Mouse (Mus musculus) neural tube, embryonic 12.5 days (tissue): ENCODE data around the gene Rhof. TPM values are rescaled to one million over a fixed set of nuclear protein-coding genes. Genes with fewer than 3 reads are reported as not detected.

Experiments
- ATAC-seq: fragments of 200-750 bp; cut with Nextera tagmentation; 2 replicates; pipeline ENCODE4 v1.8.0; 2017; ENCODE audit warnings: low read depth, mild to moderate bottlenecking, moderate TSS enrichment, moderate library complexity; ENCODE audit not compliant: low FRiP score
- H3K27ac ChIP-seq: fragments of 300-500 bp; sonication (generic); 2 replicates; pipeline ENCODE4 v1.5.1; 2016
- H3K27me3 ChIP-seq: fragments of 300-500 bp; sonication (generic); replicated peaks from 2 replicates; pipeline ENCODE4 v1.6.1; 2016; ENCODE audit warnings: mild to moderate bottlenecking
- H3K36me3 ChIP-seq: fragments of 300-500 bp; sonication (generic); 2 replicates; pipeline ENCODE4 v1.6.1; 2016; ENCODE audit warnings: mild to moderate bottlenecking
- H3K4me1 ChIP-seq: fragments of 300-500 bp; sonication (generic); 2 replicates; pipeline ENCODE4 v1.6.1; 2016
- H3K4me2 ChIP-seq: fragments of 300-500 bp; sonication (generic); replicated peaks from 2 replicates; pipeline ENCODE4 v1.6.1; 2016; ENCODE audit warnings: mild to moderate bottlenecking
- H3K4me3 ChIP-seq: fragments of 300-500 bp; sonication (generic); 2 replicates; pipeline ENCODE4 v1.5.1; 2016
- H3K9ac ChIP-seq: fragments of 300-500 bp; sonication (generic); 2 replicates; pipeline ENCODE4 v1.6.1; 2016; ENCODE audit warnings: mild to moderate bottlenecking
- H3K9me3 ChIP-seq: fragments of 300-500 bp; sonication (generic); 2 replicates; pipeline ENCODE4 v1.6.1; 2016; ENCODE audit warnings: mild to moderate bottlenecking
- WGBS: fragments of 180-500 bp; shearing (Covaris S2); methylation state at CpG from one replicate; pipeline ENCODE4 v1.1.7; 2016; 5-methylcytosine and 5-hydroxymethylcytosine counted together
- polyA plus RNA-seq: library from polyadenylated mRNA; unstranded; fragments of >200 nt; fragmentation: Nextera tagmentation; extraction: Ambion mirVana; gene quantifications from 2 replicates; pipeline ENCODE4 v1.2.1, GENCODE M21; 2016

Gene Rhof
- polyA plus RNA-seq, 1 experiment from 2014 or later: 2.9 TPM

- Histone ChIP-seq H3K4me1 (peaks cover 13% of the 10 kb centered on the region), H3K4me3 (no peak overlapping the region), H3K27ac (no peak overlapping the region), H3K9ac (no peak overlapping the region), H3K9me3 (no peaks in the 10 kb centered on the region), H3K36me3 (0 out of 2 replicates have a peak, but pooled peaks cover 6% of the 10 kb centered on the region), H3K27me3 (no peaks in the 10 kb centered on the region), H3K4me2 (no peak overlapping the region)
- ATAC-seq: no peak
- 83% methylated on average over 8 of the region's 8 CpGs for WGBS
Observed at GRCm38 (mm10) chr5:123116080-123116479, 16.4 kb downstream of the Rhof start.

- 31% methylated on average over 7 of the region's 7 CpGs for WGBS
- Histone ChIP-seq H3K9ac (no peak overlapping the region), H3K4me3 (no peak overlapping the region)
Observed at GRCm38 (mm10) chr5:123114924-123115323, 17.6 kb downstream of the Rhof start.

DNA sequence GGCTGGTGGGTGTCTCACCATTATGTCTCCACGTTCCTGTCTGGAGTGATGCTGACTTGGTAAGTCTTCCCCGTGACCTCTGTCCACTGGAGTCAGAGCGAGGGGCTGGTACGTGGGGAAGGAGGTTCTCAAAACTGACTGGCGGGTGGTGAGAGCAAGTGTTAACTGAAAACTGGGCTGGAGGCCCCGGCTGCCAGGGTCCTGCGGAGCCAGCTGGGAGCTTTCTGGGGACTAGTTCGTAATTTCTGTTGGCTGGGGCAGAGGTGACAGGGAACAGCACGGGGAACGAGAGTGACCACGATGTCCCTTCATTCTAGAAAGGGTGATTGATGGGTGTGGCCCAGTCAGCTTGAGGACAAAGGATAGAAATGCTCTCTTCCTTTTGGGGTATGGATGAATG is 18.4 kb downstream of the Rhof start:
- Histone ChIP-seq H3K9ac (no peak overlapping the region), H3K36me3 (0 out of 2 replicates have a peak, but pooled peaks cover 6% of the 10 kb centered on the region), H3K4me3 (no peak overlapping the region), H3K27ac (no peak overlapping the region), H3K4me2 (no peak overlapping the region), H3K9me3 (no peaks in the 10 kb centered on the region), H3K27me3 (no peaks in the 10 kb centered on the region), H3K4me1 (peaks cover 21% of the 10 kb centered on the region)
- ATAC-seq: no peak
- WGBS: 36% methylated on average over 11 of the region's 11 CpGs

More at GRCm38 (mm10) chr5:123114924-123115323, 17.6 kb downstream of the Rhof start:
- H3K9me3 ChIP-seq: no peaks in the 10 kb centered on the region
- H3K4me2 ChIP-seq: no peak overlapping the region
- H3K36me3 ChIP-seq: 0 out of 2 replicates have a peak, but pooled peaks cover 6% of the 10 kb centered on the region
- H3K27me3 ChIP-seq: no peaks in the 10 kb centered on the region
- peak; percentile 51 for ATAC-seq
- peaks cover 13% of the 10 kb centered on the region for H3K4me1 ChIP-seq
- H3K27ac ChIP-seq: no peak overlapping the region

DNA sequence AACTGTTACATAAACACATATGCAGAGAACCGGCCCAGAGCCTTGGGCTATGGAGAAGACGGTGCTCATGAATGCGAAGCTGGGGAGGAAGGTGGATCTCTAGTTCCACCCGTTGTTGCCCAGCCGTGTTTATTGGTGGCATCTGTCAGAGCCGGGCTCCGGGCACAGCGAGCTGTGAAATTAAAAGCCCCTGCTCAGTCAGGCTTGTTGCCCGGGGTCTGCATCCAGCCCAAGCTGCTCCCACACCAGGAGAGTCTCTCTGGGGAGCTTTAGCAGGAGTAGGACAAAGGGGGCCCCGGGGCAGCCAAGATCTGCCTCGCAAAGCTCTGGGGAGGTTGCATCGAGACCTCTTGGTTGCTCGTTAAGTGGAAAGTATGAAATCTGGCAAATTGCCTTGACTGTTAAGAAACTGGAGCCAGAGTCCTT is 22.2 kb downstream of the Rhof start:
- Histone ChIP-seq H3K4me2 (0 out of 2 replicates have a peak overlapping the region, but pooled peaks have one; percentile 18), H3K9ac (no peak overlapping the region)
- ATAC-seq: 0 out of 2 replicates have a peak, but pooled peaks have one; percentile 37

DNA sequence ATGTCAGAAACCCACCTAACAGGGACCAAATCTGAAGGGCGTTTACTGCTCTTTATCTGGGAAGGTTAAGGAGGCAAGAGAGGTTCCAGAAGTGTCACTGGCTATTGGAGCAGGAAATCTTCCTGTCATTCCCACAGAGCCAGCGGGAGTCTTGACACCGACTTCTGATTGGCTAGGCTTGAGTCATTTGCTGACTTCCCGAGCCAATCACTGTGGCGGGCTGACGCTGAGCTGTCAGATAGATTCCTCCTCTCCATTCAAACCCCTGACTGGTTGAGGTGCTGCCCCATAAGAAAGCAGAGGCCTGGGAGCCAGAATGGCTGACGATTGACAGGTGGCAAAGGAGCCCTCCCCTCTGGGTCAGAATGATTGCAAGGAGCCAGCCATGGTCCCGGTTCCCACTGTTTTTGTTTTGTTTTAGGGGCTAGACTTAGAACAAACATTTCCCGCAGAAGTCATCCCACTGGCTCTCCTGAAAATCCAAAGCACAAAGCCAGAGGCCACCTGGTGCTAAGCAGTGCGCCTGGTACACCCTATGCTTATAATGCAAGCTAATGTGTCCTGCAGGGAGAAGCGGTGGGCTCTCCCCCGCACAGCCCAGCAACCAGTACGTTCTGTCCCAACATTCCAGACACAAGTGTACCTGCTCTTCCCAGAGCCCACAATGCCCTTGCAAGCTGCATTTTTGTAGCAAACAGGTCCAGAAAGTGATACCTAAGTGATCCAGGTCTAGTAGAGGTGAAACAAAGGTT is 22.9 kb downstream of the Rhof start:
- peaks cover 24% of the 10 kb centered on the region for H3K4me1 ChIP-seq
- H3K9ac ChIP-seq: no peak overlapping the region
- peak overlapping the region; percentile 36 for H3K4me2 ChIP-seq
- H3K9me3 ChIP-seq: no peaks in the 10 kb centered on the region
- no peaks in the 10 kb centered on the region for H3K27me3 ChIP-seq
- ATAC-seq: peak; percentile 50; the same call in 1 of the 2 replicates
- no peak overlapping the region for H3K4me3 ChIP-seq
- H3K27ac ChIP-seq: peak overlapping the region; percentile 33; the same call in 1 of the 2 replicates
- no peaks in the 10 kb centered on the region for H3K36me3 ChIP-seq
- WGBS: 33% methylated on average over 13 of the region's 13 CpGs

More for the DNA sequence above, 22.2 kb downstream of the Rhof start:
- Histone ChIP-seq H3K27ac (peak overlapping the region; percentile 33; the same call in 1 of the 2 replicates), H3K27me3 (no peaks in the 10 kb centered on the region), H3K4me3 (no peak overlapping the region), H3K9me3 (no peaks in the 10 kb centered on the region), H3K4me1 (peaks cover 24% of the 10 kb centered on the region), H3K36me3 (no peaks in the 10 kb centered on the region)
- WGBS: 57% methylated on average over 13 of the region's 13 CpGs

DNA sequence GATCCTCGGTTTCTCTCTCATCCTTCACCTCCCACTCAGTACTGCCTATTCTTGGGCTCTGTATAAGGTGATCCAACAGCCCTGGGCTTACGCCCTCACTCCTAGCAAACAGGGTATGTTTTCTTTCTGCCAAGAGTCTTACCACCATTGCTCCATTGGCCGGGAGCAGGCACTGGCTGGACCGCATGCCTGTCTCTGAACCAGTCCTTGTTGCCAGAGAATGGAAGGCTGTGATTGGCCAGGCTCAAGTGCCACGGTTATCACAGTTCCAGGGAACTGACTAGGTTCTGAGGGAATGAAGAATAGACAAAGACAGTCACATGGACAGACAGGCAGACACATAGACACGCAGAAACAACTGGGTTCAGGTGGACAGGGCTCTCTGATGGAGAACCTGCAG is 27.7 kb downstream of the Rhof start:
- H3K9ac ChIP-seq: no peak overlapping the region
- no peak overlapping the region for H3K4me3 ChIP-seq
- peaks cover 10% of the 10 kb centered on the region for H3K4me1 ChIP-seq
- 85% methylated on average over 6 of the region's 6 CpGs for WGBS
- no peak overlapping the region for H3K4me2 ChIP-seq
- no peaks in the 10 kb centered on the region for H3K36me3 ChIP-seq
- no peak for ATAC-seq
- no peak overlapping the region for H3K27ac ChIP-seq
- no peaks in the 10 kb centered on the region for H3K9me3 ChIP-seq
- no peaks in the 10 kb centered on the region for H3K27me3 ChIP-seq

- no peak overlapping the region for H3K27ac ChIP-seq
- WGBS: 90% methylated on average over 8 of the region's 8 CpGs
- H3K9ac ChIP-seq: no peak overlapping the region
- no peaks in the 10 kb centered on the region for H3K36me3 ChIP-seq
- H3K27me3 ChIP-seq: no peaks in the 10 kb centered on the region
- no peak for ATAC-seq
- H3K9me3 ChIP-seq: no peaks in the 10 kb centered on the region
- H3K4me3 ChIP-seq: no peak overlapping the region
- H3K4me2 ChIP-seq: no peak overlapping the region
- no peaks in the 10 kb centered on the region for H3K4me1 ChIP-seq
Observed at GRCm38 (mm10) chr5:123103556-123103955, 28.9 kb downstream of the Rhof start.

DNA sequence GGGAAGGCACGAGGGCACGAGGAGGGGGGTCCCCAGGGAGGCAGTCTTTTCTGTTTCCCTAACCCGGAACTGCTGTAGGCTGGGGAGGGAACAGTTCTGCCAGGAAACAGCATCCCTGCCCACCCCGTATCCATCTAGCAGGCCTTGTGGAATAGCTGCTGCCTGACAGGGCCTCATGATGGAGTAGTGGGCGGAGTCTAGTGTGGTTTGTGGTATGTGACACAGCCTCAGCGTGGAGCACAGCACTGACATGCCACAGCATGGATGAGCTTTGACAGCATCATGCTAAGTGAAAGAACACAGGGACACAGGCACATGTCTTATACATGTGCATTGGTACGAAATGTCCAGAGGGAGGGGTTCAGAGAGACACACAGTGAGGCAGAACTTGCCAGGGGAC is 30.1 kb downstream of the Rhof start:
- no peak overlapping the region for H3K27ac ChIP-seq

GRCm38 (mm10) chr5:123098487-123098886 is 34.0 kb downstream of the Rhof start:
- Histone ChIP-seq H3K36me3 (no peaks in the 10 kb centered on the region), H3K9me3 (no peaks in the 10 kb centered on the region), H3K4me2 (no peak overlapping the region), H3K9ac (no peak overlapping the region), H3K4me1 (no peaks in the 10 kb centered on the region; the same call in 1 of the 2 replicates), H3K4me3 (no peak overlapping the region), H3K27me3 (no peaks in the 10 kb centered on the region), H3K27ac (no peak overlapping the region)
- ATAC-seq: no peak
- WGBS: 78% methylated on average over 2 of the region's 2 CpGs

More for the DNA sequence above, 30.1 kb downstream of the Rhof start:
- no peaks in the 10 kb centered on the region for H3K9me3 ChIP-seq
- ATAC-seq: no peak
- no peak overlapping the region for H3K9ac ChIP-seq
- H3K27me3 ChIP-seq: no peaks in the 10 kb centered on the region
- WGBS: 64% methylated on average over 7 of the region's 7 CpGs
- H3K36me3 ChIP-seq: no peaks in the 10 kb centered on the region
- H3K4me3 ChIP-seq: no peak overlapping the region
- no peaks in the 10 kb centered on the region for H3K4me1 ChIP-seq
- H3K4me2 ChIP-seq: no peak overlapping the region

GRCm38 (mm10) chr5:123096299-123096698 is 36.2 kb downstream of the Rhof start:
- Histone ChIP-seq H3K27ac (no peak overlapping the region), H3K27me3 (no peaks in the 10 kb centered on the region), H3K36me3 (no peaks in the 10 kb centered on the region), H3K9me3 (no peaks in the 10 kb centered on the region), H3K4me3 (no peak overlapping the region), H3K4me1 (no peaks in the 10 kb centered on the region; the same call in 1 of the 2 replicates), H3K4me2 (no peak overlapping the region), H3K9ac (no peak overlapping the region)
- WGBS: 89% methylated on average over 8 of the region's 8 CpGs
- ATAC-seq: no peak

- H3K27me3 ChIP-seq: no peaks in the 10 kb centered on the region
- WGBS: 80% methylated on average over 25 of the region's 25 CpGs
- H3K4me2 ChIP-seq: no peak overlapping the region
- H3K27ac ChIP-seq: no peak overlapping the region
- H3K9ac ChIP-seq: no peak overlapping the region
- no peaks in the 10 kb centered on the region; the same call in 1 of the 2 replicates for H3K4me1 ChIP-seq
- no peak overlapping the region for H3K4me3 ChIP-seq
- no peaks in the 10 kb centered on the region for H3K9me3 ChIP-seq
- no peak for ATAC-seq
- H3K36me3 ChIP-seq: no peaks in the 10 kb centered on the region
Observed at GRCm38 (mm10) chr5:123094238-123094991, 38.1 kb downstream of the Rhof start.

- no peak for ATAC-seq
Observed at GRCm38 (mm10) chr5:123093077-123093633, 39.3 kb downstream of the Rhof start.

More at GRCm38 (mm10) chr5:123093077-123093633, 39.3 kb downstream of the Rhof start:
- H3K4me1 ChIP-seq: no peaks in the 10 kb centered on the region; the same call in 1 of the 2 replicates
- H3K27me3 ChIP-seq: no peaks in the 10 kb centered on the region
- no peak overlapping the region for H3K9ac ChIP-seq
- H3K36me3 ChIP-seq: no peaks in the 10 kb centered on the region
- no peaks in the 10 kb centered on the region for H3K9me3 ChIP-seq
- H3K4me3 ChIP-seq: no peak overlapping the region
- H3K4me2 ChIP-seq: no peak overlapping the region
- 76% methylated on average over 14 of the region's 14 CpGs for WGBS
- no peak overlapping the region for H3K27ac ChIP-seq
